Mouse (Mus musculus) large intestine, adult 2 months (tissue): ENCODE measurements around the gene Acvr1b. TPM values are rescaled to one million over a fixed set of nuclear protein-coding genes. Genes with fewer than 3 reads are reported as not detected.
A peak's percentile ranks its signal among the peaks of the same experiment; 100 is the strongest.

Experiments used
- DNase-seq: peaks from one replicate; pipeline ENCODE4 v3.0.0-alpha.2; 2012; ENCODE audit warnings: low read depth, low spot score
- WGBS: fragments of 180-500 bp; shearing (Covaris S2); methylation state at CpG from one replicate; pipeline ENCODE4 v1.1.7; 2018; 5-methylcytosine and 5-hydroxymethylcytosine counted together
- polyA plus RNA-seq: library from polyadenylated mRNA; depleted of rRNA; stranded (reverse); fragments of >200 nt; gene quantifications from 2 replicates; pipeline ENCODE4 v1.2.3, GENCODE M21; 2012

Gene Acvr1b
- polyA plus RNA-seq, 1 experiment, result 31.7 TPM

DNA sequence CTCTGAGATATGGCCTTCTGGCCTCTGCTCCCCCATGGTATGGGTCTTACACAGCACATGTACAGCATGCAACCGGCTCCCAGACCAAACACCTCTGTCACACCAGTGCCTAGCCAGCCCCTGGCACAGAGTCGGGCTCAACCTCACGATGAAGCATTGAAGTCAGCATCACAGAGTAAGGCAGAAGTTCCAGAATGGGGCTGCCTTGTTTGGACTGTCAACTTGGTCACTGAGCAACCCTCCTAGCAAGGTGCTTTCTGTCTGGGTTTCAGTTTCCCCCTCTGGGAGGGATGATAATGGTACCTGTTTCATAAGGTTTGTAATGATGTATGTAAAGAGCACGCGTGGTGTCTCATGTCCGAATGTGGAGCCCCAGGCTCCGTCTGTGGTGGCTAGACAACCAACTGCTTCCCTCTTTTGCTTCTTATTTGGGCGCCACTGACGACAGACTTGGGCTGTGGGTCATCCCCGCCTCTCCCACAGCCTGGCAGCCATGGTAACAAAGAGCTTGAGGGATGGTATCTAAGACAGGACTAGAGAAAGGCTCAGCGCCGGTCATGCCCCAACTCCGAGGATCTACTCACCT lies 49.1 kb downstream of the Acvr1b start:
- 71% methylated on average over 13 of the region's 13 CpGs for WGBS
- no peak for DNase-seq

DNA sequence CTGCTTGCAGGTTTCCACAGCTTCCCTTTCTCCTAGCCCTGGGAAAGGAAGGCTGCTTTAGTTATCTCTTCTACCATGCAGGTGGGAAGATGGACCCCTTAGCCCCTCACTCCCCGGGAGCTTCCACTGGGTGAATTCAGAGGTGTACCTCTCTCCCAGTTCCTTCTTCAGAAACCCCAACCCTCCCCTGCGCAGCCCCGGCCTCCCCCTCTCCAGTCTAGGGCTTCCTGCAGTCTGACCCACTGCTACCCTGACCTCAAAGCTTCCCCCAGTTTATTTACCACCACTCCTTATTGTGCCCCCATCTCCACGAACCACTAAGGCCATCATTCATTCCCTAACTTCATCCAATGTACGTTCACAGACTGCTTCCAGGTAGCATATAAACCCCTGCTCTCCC lies 49.7 kb downstream of the Acvr1b start:
- DNase-seq, result no peak
- 27% methylated on average over 5 of the region's 5 CpGs for WGBS

- under 1% methylated on average over 77 of the region's 77 CpGs for WGBS
- no peak for DNase-seq
Measured at GRCm38 (mm10) chr15:101224006-101224906, 50.4 kb downstream of the Acvr1b start, which contains the start of gene Grasp. Grasp (plus strand) TSS chr15:101224188.

DNA sequence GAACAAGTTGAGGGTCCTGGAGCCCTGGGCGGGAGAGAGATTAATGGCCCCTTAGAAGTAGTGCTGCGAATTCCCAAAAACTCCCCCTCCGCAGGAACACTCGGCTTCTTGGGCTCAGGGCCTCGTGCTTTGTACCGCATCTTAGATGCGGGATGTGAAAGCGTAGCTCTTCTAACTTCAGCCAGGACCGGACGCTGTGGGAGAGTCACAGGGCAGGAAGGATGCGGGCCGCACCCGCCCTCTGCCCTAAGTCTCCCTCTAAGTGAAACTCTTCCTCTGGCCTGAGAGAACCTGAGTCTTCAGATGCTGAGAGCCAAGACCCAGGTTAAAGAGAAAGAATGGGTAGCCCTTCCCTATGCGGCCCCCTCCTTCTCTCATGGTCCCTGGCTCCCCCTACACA lies 51.1 kb downstream of the Acvr1b start:
- DNase-seq, result no peak
- WGBS, result 12% methylated on average over 14 of the region's 14 CpGs

GRCm38 (mm10) chr15:101227971-101228370 lies 54.1 kb downstream of the Acvr1b start:
- 54% methylated on average over 7 of the region's 7 CpGs for WGBS
- DNase-seq, result no peak

DNA sequence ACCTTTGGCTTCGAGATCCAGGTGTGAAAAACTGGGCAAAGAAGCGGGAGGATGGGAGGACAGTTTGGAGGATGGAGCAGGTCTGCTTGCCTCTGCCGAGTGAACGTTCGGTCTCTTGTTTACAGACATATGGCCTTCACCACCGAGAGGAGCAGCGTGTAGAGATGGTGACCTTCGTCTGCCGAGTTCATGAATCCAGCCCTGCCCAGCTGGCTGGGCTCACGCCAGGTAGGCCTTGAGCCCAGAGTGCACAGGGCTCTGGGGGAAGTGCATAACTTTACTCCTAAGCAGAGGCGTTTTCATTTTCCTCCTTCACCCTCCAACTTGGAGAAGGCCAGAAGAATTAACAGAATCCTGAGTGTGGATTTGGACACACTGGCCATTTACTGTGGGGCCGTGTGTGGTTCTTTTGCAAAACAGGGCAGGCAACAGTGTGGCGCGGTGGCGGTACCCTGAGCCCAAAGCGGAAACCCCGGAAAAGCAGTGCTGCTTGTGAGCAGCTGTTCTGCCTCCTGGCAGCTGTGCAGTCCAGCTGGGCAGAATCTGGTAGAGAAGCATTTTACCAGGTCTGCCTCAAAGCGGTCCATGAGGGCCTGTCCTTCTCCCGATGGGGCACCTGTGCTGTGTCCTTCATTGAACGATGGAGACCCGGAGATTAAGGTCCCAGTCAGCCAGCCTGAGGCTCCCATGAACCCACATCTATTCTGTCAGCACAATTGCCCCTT lies 55.2 kb downstream of the Acvr1b start:
- no peak for DNase-seq

DNA sequence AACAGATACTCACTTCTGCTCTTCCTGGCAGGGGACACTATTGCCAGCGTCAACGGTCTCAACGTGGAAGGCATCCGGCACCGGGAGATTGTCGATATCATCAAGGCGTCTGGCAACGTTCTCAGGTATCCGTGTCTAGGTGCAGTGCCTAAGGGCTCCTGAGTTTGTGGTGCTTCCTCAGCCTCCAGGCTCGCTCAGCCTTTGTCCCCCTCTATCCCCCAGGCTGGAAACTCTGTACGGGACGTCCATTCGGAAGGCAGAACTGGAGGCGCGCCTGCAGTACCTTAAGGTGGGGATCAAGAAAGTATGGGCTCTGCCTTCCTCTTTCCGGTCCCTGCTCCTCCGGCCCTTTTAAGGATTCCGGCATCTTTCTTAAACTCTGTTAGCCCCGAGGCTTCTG lies 56.6 kb downstream of the Acvr1b start:
- 97% methylated on average over 19 of the region's 19 CpGs for WGBS
- DNase-seq, result no peak

More for the DNA sequence above, 55.2 kb downstream of the Acvr1b start:
- WGBS, result 39% methylated on average over 21 of the region's 21 CpGs

DNA sequence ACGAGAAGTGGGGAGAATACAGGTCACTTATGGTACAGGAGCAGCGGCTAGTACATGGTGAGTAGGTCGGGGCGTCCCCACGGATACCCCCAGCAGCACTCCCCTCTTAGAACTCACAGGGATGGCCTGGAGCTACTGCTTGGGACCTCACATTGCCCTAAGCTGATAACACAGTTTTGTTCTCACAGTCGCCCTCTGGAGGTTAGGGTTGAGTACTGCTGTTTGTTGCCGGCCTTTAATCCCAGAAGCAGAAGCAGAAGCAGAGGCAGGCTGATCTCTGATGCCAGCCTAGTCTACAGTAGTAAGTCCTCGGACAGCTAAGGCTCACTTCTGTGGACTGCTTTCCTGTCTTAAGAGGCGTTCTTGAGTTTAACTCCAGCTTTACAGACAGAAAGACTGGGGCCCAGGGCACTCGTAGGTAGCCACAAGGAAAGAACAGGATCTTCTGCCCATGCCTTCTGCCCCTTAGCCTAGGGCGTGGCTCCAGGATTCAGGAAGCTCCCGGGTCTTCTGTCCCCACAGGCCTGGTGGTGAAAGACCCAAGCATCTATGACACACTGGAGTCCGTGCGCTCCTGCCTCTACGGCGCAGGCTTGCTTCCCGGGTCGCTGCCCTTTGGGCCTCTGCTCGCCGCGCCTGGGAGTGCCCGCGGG lies 57.3 kb downstream of the Acvr1b start:
- DNase-seq, result no peak
- 87% methylated on average over 23 of the region's 23 CpGs for WGBS

DNA sequence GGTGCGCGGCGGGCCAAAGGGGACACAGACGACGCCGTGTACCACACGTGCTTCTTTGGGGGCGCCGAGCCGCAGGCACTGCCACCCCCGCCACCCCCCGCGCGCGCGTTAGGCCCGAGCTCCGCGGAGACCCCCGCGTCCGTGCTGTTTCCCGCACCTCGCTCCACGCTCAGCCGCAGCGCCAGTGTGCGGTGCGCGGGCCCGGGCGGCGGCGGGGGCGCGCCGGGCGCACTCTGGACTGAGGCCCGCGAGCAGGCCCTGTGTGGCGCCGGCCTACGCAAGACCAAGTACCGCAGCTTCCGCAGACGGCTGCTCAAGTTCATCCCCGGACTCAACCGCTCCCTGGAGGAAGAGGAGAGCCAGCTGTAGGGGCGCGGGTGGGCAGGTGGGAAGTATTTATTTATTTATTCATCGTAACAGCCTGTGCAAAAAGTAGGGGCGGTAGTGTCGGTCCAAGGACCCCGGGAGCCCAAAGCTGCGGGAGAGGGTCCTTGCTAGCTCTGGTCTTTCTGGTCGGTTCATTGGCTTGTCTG lies 57.8 kb downstream of the Acvr1b start:
- no peak for DNase-seq
- 84% methylated on average over 56 of the region's 56 CpGs for WGBS

DNA sequence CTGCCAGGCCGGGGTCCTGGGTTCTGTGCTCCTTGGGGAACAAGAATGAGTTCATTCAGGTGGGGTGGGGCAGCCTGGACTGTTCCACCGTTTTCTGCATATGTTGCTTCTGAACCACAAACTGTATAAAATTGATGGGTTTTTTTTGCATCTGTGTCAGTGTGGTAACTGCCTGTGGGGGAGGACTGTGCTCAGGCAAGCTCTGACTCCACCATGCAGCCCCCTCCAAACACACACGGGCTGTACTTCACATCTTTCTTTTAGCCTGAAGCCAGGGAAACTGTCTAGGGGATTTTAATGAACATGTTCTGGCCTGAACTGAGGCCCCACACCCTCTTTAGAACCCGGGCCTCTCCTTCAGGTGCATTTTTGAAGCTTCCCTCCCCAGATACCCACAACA lies 58.7 kb downstream of the Acvr1b start:
- no peak for DNase-seq
- 53% methylated on average over 4 of the region's 4 CpGs for WGBS

GRCm38 (mm10) chr15:101233183-101233582 lies 59.3 kb downstream of the Acvr1b start:
- WGBS, result 32% methylated on average over 3 of the region's 3 CpGs
- DNase-seq, result no peak

DNA sequence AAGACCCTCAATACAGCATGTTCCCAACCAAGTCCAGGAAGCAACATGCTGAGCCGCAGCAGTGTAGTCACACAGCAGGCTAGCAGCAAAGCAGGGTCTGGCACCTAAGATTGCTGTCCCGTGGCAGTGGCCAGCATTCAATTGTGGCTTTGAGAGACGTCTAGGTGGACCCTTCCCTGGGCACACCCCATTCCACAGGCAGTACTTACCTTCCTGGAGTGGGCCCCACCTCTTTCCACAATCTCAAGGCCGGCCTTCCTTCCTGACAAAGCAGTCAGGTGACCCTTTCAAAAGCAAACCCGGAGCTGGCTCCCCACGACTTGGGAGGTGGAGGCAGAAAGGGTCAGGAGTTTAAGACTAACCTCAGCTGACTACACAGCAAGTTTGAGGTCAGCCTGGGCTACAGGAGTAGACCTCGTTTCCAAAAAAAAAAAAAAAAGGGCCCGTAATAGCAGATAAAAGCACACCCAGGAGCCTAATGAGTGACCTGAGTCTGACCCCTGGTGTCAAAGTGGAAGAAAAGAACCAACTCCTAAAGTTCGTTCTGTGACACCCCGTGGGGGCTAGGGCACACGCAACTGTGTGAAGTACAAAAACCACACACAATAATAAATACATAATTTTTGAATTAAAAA lies 59.9 kb downstream of the Acvr1b start:
- WGBS, result 18% methylated on average over 11 of the region's 11 CpGs
- DNase-seq, result peak; percentile 82

DNA sequence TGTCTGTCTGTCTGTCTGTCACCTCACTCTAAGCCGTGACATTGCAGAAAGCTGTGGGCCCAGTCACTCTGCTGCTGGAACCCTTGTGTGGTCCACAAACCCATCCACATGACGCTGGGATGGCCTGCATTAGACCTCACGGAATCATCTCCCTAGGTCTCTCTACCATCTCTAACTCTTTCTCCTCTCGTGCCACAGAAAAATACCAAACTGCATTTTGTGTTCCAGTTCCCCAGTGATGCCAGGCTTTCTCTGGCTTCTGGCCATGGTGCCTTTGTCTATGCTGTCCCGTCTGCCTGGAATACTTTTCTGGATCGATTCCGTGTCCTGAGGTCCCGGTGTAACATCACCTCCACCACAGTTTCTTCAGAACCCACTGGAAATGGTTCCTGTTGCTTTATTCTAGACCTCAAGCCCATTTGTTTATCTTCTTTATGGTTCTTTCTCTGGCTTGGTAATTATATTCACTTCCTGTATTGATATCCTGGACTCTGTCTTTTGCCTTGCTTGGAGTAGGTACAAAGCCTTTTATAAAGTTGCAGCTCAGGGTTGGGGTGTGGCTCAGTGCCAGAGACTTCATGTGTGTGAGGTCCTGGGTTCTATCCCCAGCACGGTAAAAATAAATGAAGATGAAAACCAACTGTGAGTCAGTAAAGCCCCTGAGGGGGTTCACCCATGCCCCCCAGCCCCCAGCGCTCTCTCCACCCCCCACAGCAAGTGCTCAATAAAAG lies 60.9 kb downstream of the Acvr1b start:
- WGBS, result 26% methylated on average over 10 of the region's 10 CpGs

DNA sequence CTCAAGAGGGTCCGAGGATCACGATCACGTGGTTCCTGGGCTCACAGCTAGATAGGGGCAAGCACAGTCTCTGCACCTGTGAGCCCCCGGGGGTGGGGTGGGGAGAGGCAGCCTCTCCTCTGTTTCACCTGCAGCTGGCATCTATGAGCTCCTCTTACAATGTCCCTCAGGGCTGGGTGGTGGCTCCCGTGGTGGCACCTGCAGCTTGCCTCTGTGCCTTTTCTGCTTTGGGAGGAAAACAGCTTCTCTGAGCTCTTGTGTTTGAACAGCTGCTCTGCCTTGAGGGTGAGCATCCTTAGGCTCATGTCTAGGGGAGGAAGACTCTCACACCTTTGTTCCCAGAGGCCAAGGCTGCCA lies 61.5 kb downstream of the Acvr1b start:
- DNase-seq, result no peak
- WGBS, result 13% methylated on average over 5 of the region's 5 CpGs

More for the DNA sequence above, 60.9 kb downstream of the Acvr1b start:
- DNase-seq, result no peak

DNA sequence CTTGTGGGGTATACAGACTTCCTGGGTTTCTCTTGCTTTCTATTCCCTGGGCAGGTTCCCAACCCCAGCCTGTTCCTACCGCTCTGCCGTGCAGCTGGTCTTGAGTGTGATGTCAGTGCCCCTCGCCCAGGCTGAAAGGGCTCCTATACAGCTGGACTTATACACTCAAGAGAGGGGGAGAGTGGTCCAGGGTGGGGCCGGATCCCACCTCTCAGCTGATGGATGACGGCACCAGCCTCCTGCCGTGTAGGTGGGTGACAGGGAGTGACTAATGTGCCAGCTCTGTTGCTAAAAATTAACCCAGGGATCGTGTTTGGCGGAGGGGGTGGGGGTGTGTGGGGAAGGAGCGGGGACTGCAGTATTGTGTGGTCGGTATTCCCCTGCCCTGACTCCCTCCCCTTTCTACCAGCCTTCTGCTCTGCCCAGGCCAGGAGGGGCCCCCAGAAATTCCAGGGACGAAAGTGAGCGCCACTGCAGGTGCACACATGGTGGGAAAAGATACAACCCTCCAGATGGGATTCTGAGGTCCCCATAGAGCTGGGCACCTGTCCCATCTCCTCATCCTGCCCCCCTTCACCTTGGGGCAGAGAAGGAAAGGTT lies 62.0 kb downstream of the Acvr1b start:
- no peak for DNase-seq
- WGBS, result 22% methylated on average over 12 of the region's 12 CpGs

DNA sequence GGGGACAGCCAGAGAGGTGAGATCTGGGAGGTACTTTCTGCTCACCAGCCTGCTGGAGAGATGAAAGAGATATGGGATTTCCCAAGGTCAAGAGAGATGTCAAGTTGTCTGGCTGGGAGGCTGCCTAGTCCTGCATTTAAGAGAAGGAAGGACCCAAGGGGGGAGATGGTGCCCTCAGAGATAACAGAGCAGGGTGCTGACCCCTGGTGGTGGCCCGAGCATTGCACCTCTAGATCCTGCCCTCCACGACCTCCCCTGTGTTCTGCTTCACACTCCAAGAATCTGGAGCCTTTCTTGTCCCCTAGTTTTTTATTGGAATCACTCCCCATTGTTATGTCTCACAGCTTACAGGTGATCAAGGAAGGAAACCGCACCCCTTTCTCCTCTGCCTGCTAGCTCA lies 63.0 kb downstream of the Acvr1b start:
- WGBS, result 8% methylated on average over 3 of the region's 3 CpGs
- DNase-seq, result no peak

DNA sequence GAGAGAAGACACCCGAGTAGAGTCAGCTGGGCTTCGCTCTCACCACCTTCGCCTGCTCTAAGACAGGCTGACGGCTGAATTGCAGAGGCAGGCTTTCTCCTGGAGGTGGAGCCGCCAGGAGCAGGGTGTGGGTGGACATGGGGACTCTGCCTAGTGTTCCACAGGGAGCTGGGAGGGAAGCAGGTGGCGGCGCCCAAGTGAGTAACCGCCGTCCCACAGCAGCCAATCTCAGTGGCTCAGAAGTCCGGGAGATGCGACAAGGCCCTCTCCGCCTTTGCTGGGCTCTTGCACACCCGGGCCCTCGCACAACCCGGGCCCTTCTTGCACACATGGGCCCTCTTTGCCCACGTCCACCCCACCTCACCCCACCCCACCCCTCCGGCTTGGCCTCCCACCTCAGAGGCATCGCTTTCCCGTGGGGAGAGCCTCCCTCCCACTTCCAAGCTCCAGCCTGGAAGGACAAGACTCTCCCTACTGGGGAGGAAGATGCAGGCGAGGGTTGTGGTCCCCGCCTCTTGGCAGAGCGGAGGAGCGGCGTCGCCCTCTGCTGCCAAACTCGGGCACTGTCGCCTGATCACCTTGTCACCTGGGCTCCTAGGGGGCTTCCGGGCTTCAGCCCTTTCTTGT lies 65.1 kb downstream of the Acvr1b start:
- 4% methylated on average over 28 of the region's 28 CpGs for WGBS
- no peak for DNase-seq

GRCm38 (mm10) chr15:101239821-101240220 lies 66.0 kb downstream of the Acvr1b start:
- 63% methylated on average over 8 of the region's 8 CpGs for WGBS

More at GRCm38 (mm10) chr15:101239821-101240220, 66.0 kb downstream of the Acvr1b start:
- no peak for DNase-seq
